Mouse (Mus musculus) cerebellum, adult 2 months (tissue): ENCODE results near the gene Pogk. TPM values are rescaled to one million over a fixed set of nuclear protein-coding genes. Genes with fewer than 3 reads are reported as not detected.
A peak's percentile ranks its signal among the peaks of the same experiment; 100 is the strongest.

Source experiments
- DNase-seq, 2 experiments: peaks; one replicate each; pipeline ENCODE4 v3.0.0; 2021
- H3K27ac ChIP-seq: fragments of 200-500 bp; 2 replicates; pipeline ENCODE4 v1.5.1; 2012; ENCODE audit warnings: low read length, control low read depth, inconsistent platforms; ENCODE audit not compliant: insufficient read depth
- H3K27me3 ChIP-seq: fragments of 200-500 bp; 2 replicates; pipeline ENCODE4 v1.6.1; 2012; ENCODE audit warnings: inconsistent platforms, mild to moderate bottlenecking, low read length, moderate library complexity; ENCODE audit not compliant: control insufficient read depth, insufficient read depth
- H3K4me1 ChIP-seq: fragments of 200-500 bp; 2 replicates; pipeline ENCODE4 v1.6.1; 2011; ENCODE audit warnings: low read length; ENCODE audit not compliant: control insufficient read depth, insufficient read depth
- H3K4me3 ChIP-seq: fragments of 200-500 bp; replicated peaks from 2 replicates; pipeline ENCODE3; 2011; ENCODE audit warnings: mild to moderate bottlenecking, low read depth, low read length, control low read depth; ENCODE audit not compliant: insufficient read depth
- CTCF ChIP-seq: fragments of 200-500 bp; IDR thresholded peaks from 2 replicates; pipeline ENCODE4 v1.5.1; 2011; ENCODE audit warnings: low read depth, mild to moderate bottlenecking, control low read depth, low read length, moderate library complexity, borderline replicate concordance; ENCODE audit not compliant: insufficient read depth
- POLR2A ChIP-seq: fragments of 200-500 bp; IDR thresholded peaks from 2 replicates; pipeline ENCODE4 v1.6.1; 2011; ENCODE audit warnings: low read length, control low read depth, borderline replicate concordance; ENCODE audit not compliant: insufficient read depth
- WGBS: fragments of 180-500 bp; shearing (Covaris S2); methylation state at CpG from one replicate; pipeline ENCODE4 v1.1.7; 2018; 5-methylcytosine and 5-hydroxymethylcytosine counted together
- polyA plus RNA-seq: library from polyadenylated mRNA; depleted of rRNA; stranded (reverse); fragments of >200 nt; gene quantifications from 2 replicates; pipeline ENCODE4 v1.2.3, GENCODE M21; 2012; rRNA removed

The Pogk gene
- 40.2 and 42.0 TPM in 2 replicates for polyA plus RNA-seq

- under 1% methylated on average over 44 of the region's 49 CpGs for WGBS
- Histone ChIP-seq H3K4me3 (peak within 1 kb of the TSS; percentile 73), H3K4me1 (no peaks in the 10 kb centered on the region), H3K27me3 (no peaks in the 10 kb centered on the region), H3K27ac (no peak within 1 kb of the TSS; the same call in 1 of the 2 replicates)
- peak; percentile 80 to 83 for DNase-seq
- TF ChIP-seq POLR2A = peak; percentile 73
- no peak for TF ChIP-seq CTCF
Measured at GRCm38 (mm10) chr1:166409701-166410220, at the start of gene Pogk. Gene Pogk (minus strand): TSS chr1:166409863.

- TF ChIP-seq CTCF = no peak
- TF ChIP-seq POLR2A = no peak
- WGBS = 94% methylated on average over 3 of the region's 3 CpGs
- DNase-seq = no peak
- Histone ChIP-seq H3K4me1 (no peaks in the 10 kb centered on the region), H3K27ac (no peak overlapping the region), H3K4me3 (no peak overlapping the region), H3K27me3 (no peaks in the 10 kb centered on the region)
Measured at GRCm38 (mm10) chr1:166441992-166442391, 32.3 kb upstream of the Pogk start.

- Histone ChIP-seq H3K4me3 (no peak overlapping the region), H3K27me3 (no peaks in the 10 kb centered on the region)
- 66% methylated on average over 6 of the region's 6 CpGs for WGBS
Measured at GRCm38 (mm10) chr1:166439426-166439825, 29.8 kb upstream of the Pogk start.

GRCm38 (mm10) chr1:166429809-166430431 lies 20.3 kb upstream of the Pogk start:
- TF ChIP-seq CTCF (no peak), POLR2A (no peak)
- Histone ChIP-seq H3K27ac (no peak overlapping the region), H3K4me1 (0 out of 2 replicates have a peak, but pooled peaks cover 3% of the 10 kb centered on the region), H3K4me3 (no peak overlapping the region), H3K27me3 (no peaks in the 10 kb centered on the region)
- DNase-seq = no peak
- WGBS = 30% methylated on average over 10 of the region's 10 CpGs

More at GRCm38 (mm10) chr1:166439426-166439825, 29.8 kb upstream of the Pogk start:
- no peak for TF ChIP-seq CTCF
- no peak for TF ChIP-seq POLR2A
- no peak for DNase-seq
- Histone ChIP-seq H3K27ac (no peak overlapping the region), H3K4me1 (no peaks in the 10 kb centered on the region)

GRCm38 (mm10) chr1:166429053-166429452 lies 19.4 kb upstream of the Pogk start:
- 12% methylated on average over 3 of the region's 3 CpGs for WGBS
- TF ChIP-seq POLR2A = no peak
- TF ChIP-seq CTCF = peak; percentile 40; the same call in 1 of the 2 replicates
- peak in 1 of 2 experiments; percentile 40 for DNase-seq

GRCm38 (mm10) chr1:166412266-166412665 lies 2.6 kb upstream of the Pogk start:
- Histone ChIP-seq H3K4me3 (no peak overlapping the region), H3K27me3 (no peaks in the 10 kb centered on the region), H3K27ac (no peak overlapping the region), H3K4me1 (no peaks in the 10 kb centered on the region)
- 97% methylated on average over 3 of the region's 3 CpGs for WGBS
- TF ChIP-seq CTCF (no peak), POLR2A (no peak)
- no peak for DNase-seq

More at GRCm38 (mm10) chr1:166429053-166429452, 19.4 kb upstream of the Pogk start:
- Histone ChIP-seq H3K27ac (no peak overlapping the region), H3K27me3 (no peaks in the 10 kb centered on the region), H3K4me3 (no peak overlapping the region), H3K4me1 (0 out of 2 replicates have a peak, but pooled peaks cover 3% of the 10 kb centered on the region)

- Histone ChIP-seq H3K27me3 (no peaks in the 10 kb centered on the region), H3K4me1 (no peaks in the 10 kb centered on the region), H3K4me3 (no peak overlapping the region), H3K27ac (no peak overlapping the region)
- no peak for TF ChIP-seq POLR2A
- TF ChIP-seq CTCF = no peak
- 96% methylated on average over 1 of the region's 1 CpGs for WGBS
- DNase-seq = no peak
Measured at GRCm38 (mm10) chr1:166411541-166411940, 1.9 kb upstream of the Pogk start.
